22 mouse cellular contexts compared by ENCODE assay signal in genomic region chr11:119105071-119105609, GRCm38 (mm10). TPM values are rescaled to one million over a fixed set of nuclear protein-coding genes. Genes with fewer than 3 reads are reported as not detected.
DNase-seq lines count a peak whose midpoint lies in the region; ATAC-seq and TF ChIP-seq lines count a peak whose summit lies in the region.
"Had no signal": no experiment of that assay in that cellular context is flagged by ENCODE, and none has a peak within 500 bp of the region (broad histone marks: within the 10 kb centered on the region; RNA-seq: fewer than 3 reads in every experiment).

No protein-coding gene starts in this region.

- no peak overlapping the region for H3K9ac ChIP-seq in heart, embryonic 16.5 days (ENCODE audit: low read length)
- no peak overlapping the region for H3K9ac ChIP-seq in lung, postnatal 0 days (replicated peaks; ENCODE audit: low read depth)
- H3K9ac ChIP-seq: embryonic facial prominence, embryonic 15.5 days; hindbrain, embryonic 13.5 days; neural tube, embryonic 13.5 days had no signal

- TF ChIP-seq POLR2A in cerebellum, adult 2 months (IDR thresholded peaks at IDR 0.05; ENCODE audit: borderline replicate concordance, insufficient read depth, low read length) = no peak
- no peak for TF ChIP-seq POLR2A in small intestine, adult 2 months (IDR thresholded peaks at IDR 0.05; ENCODE audit: low read depth, low read length)

- no peak overlapping the region for H3K27ac ChIP-seq in cerebellum, adult 2 months (ENCODE audit: insufficient read depth, low read length)
- no peak overlapping the region for H3K27ac ChIP-seq in heart, embryonic 16.5 days (ENCODE audit: low read length)
- H3K27ac ChIP-seq in lung, postnatal 0 days (ENCODE audit: low read length) = no peak overlapping the region
- peak overlapping the region; percentile 71; the same call in 1 of the 2 replicates for H3K27ac ChIP-seq in small intestine, adult 2 months (ENCODE audit: insufficient read depth, low read depth, low read length)
- H3K27ac ChIP-seq: embryonic facial prominence, embryonic 15.5 days; gastrocnemius, adult 2 months; hindbrain, embryonic 13.5 days; left cerebral cortex, adult 2 months; midbrain, embryonic 13.5 days; neural tube, embryonic 13.5 days had no signal

- H3K36me3 ChIP-seq in heart, embryonic 16.5 days (ENCODE audit: control insufficient read depth, insufficient read depth) = no peaks in the 10 kb centered on the region
- no peaks in the 10 kb centered on the region for H3K36me3 ChIP-seq in lung, postnatal 0 days (ENCODE audit: insufficient read depth, low read length)
- H3K36me3 ChIP-seq in small intestine, adult 2 months (ENCODE audit: control insufficient read depth, insufficient read depth, low read length) = no peaks in the 10 kb centered on the region
- H3K36me3 ChIP-seq: embryonic facial prominence, embryonic 15.5 days; forebrain, embryonic 10.5 days; hindbrain, embryonic 13.5 days; midbrain, embryonic 13.5 days; neural tube, embryonic 13.5 days had no signal

- peak overlapping the region; percentile 45; the same call in 1 of the 2 replicates for H3K4me2 ChIP-seq in heart, embryonic 16.5 days (ENCODE audit: low read depth, low read length)
- H3K4me2 ChIP-seq in lung, postnatal 0 days (replicated peaks; ENCODE audit: low read depth, low read length) = no peak overlapping the region
- H3K4me2 ChIP-seq: embryonic facial prominence, embryonic 15.5 days; hindbrain, embryonic 13.5 days; midbrain, embryonic 13.5 days; neural tube, embryonic 13.5 days had no signal

- H3K4me3 ChIP-seq in cerebellum, adult 2 months (replicated peaks; ENCODE audit: insufficient read depth, low read depth, low read length) = no peak overlapping the region
- no peak overlapping the region for H3K4me3 ChIP-seq in heart, embryonic 16.5 days (ENCODE audit: low read length)
- no peak overlapping the region for H3K4me3 ChIP-seq in lung, postnatal 0 days (ENCODE audit: low read depth, low read length)
- no peak overlapping the region for H3K4me3 ChIP-seq in small intestine, adult 2 months (ENCODE audit: low read depth, low read length)
- H3K4me3 ChIP-seq: embryonic facial prominence, embryonic 15.5 days; forebrain, embryonic 10.5 days; gastrocnemius, adult 2 months; hindbrain, embryonic 13.5 days; left cerebral cortex, adult 2 months; midbrain, embryonic 13.5 days; neural tube, embryonic 13.5 days had no signal

- no peak for TF ChIP-seq EP300 in lung, postnatal 0 days (IDR thresholded peaks at IDR 0.05)

- no peaks in the 10 kb centered on the region for H3K9me3 ChIP-seq in heart, embryonic 16.5 days (replicated peaks; ENCODE audit: control insufficient read depth, low read length)
- no peaks in the 10 kb centered on the region for H3K9me3 ChIP-seq in lung, postnatal 0 days (ENCODE audit: low read length)
- H3K9me3 ChIP-seq: embryonic facial prominence, embryonic 15.5 days; forebrain, embryonic 10.5 days; hindbrain, embryonic 13.5 days; midbrain, embryonic 13.5 days; neural tube, embryonic 13.5 days had no signal

- DNase-seq in cerebellum, postnatal 14 days = peak; percentile 6 to 59
- DNase-seq in cerebellum, adult 2 months = no peak
- DNase-seq in heart, postnatal 14 days = no peak
- DNase-seq in lung, postnatal 0 days (ENCODE audit: low spot score) = peak; percentile 16
- no peak for DNase-seq in lung, postnatal 36 days
- no peak for DNase-seq in thymus, postnatal 0 days (ENCODE audit: low spot score)
- DNase-seq: embryo, embryonic 11 days; gastrocnemius, adult 2 months; kidney, adult 18-20 months; kidney, postnatal 10 days; left cerebral cortex, postnatal 4 days; liver; right cerebral cortex, adult 18-20 months; thymus, postnatal 36 days had no signal

- intact Hi-C loops in heart, postnatal 14 days (cut with DNase I) = no loop called here

- no peak for TF ChIP-seq CTCF in cerebellum, adult 2 months (IDR thresholded peaks at IDR 0.05; ENCODE audit: borderline replicate concordance, insufficient read depth, low read depth, low read length)
- TF ChIP-seq CTCF in lung, postnatal 0 days (IDR thresholded peaks at IDR 0.05) = no peak
- TF ChIP-seq CTCF in small intestine, adult 2 months (IDR thresholded peaks at IDR 0.05; ENCODE audit: extremely low read depth, insufficient read length, insufficient replicate concordance, low read depth, low read length) = no peak

- no peak for ATAC-seq in heart, embryonic 16.5 days (replicated peaks; ENCODE audit: extremely low read depth, insufficient read depth, low FRiP score)
- ATAC-seq in lung, postnatal 0 days = no peak

- no peaks in the 10 kb centered on the region for H3K4me1 ChIP-seq in cerebellum, adult 2 months (ENCODE audit: control insufficient read depth, insufficient read depth, low read length)
- H3K4me1 ChIP-seq in heart, embryonic 16.5 days (ENCODE audit: control insufficient read depth, insufficient read depth, low read length) = peaks cover 13% of the 10 kb centered on the region
- H3K4me1 ChIP-seq in lung, postnatal 0 days (ENCODE audit: insufficient read depth, low read depth, low read length) = peaks cover 10% of the 10 kb centered on the region; the same call in 1 of the 2 replicates
- H3K4me1 ChIP-seq in small intestine, adult 2 months (ENCODE audit: control insufficient read depth, insufficient read depth, insufficient read length, low read length) = peaks cover 19% of the 10 kb centered on the region

- WGBS in cerebellum, adult 2 months = 49% methylated on average over 7 of the region's 7 CpGs
- 59% methylated on average over 7 of the region's 7 CpGs for WGBS in heart, embryonic 16.5 days
- WGBS in lung, postnatal 0 days = 56% methylated on average over 7 of the region's 7 CpGs
- WGBS in small intestine, adult 2 months = 32% methylated on average over 7 of the region's 7 CpGs

- H3K27me3 ChIP-seq in cerebellum, adult 2 months (ENCODE audit: control insufficient read depth, insufficient read depth, low read length) = no peaks in the 10 kb centered on the region
- H3K27me3 ChIP-seq in heart, embryonic 16.5 days (ENCODE audit: control insufficient read depth, insufficient read depth, low read length) = no peaks in the 10 kb centered on the region
- no peaks in the 10 kb centered on the region for H3K27me3 ChIP-seq in lung, postnatal 0 days (replicated peaks; ENCODE audit: insufficient read depth, low read length)
- H3K27me3 ChIP-seq in small intestine, adult 2 months (ENCODE audit: control insufficient read depth, insufficient read depth, low read length) = no peaks in the 10 kb centered on the region
- H3K27me3 ChIP-seq: embryonic facial prominence, embryonic 15.5 days; neural tube, embryonic 13.5 days had no signal

RNA-seq across cellular contexts. Expression of gene Cbx4, which starts 19.1 kb away (rescaled TPM):
- polyA plus RNA-seq in cerebellum, adult 2 months (2012; rRNA removed) = 50.1 and 57.6 TPM in 2 replicates
- polyA plus RNA-seq in heart, embryonic 16.5 days (2015; fragmentation: Nextera tagmentation; extraction: Ambion mirVana) = 11.5 and 12.6 TPM in 2 replicates
- 10 to 100 TPM; 15.2 to 17.8 TPM for total RNA-seq in heart, postnatal 14 days (2021)
- 8.9 and 9.7 TPM in 2 replicates for polyA plus RNA-seq in lung, postnatal 0 days (2015; fragmentation: Nextera tagmentation; extraction: Ambion mirVana)
- 4.2 and 7.6 TPM in 2 replicates for polyA plus RNA-seq in small intestine, adult 2 months (2012; rRNA removed)
- polyA plus RNA-seq in thymus, postnatal 0 days (2015; fragmentation: Nextera tagmentation; extraction: Ambion mirVana) = 25.1 and 26.8 TPM in 2 replicates

Comparison
In these comparisons a context has a peak if more than half of its experiments do, and no peak if none do; other contexts are left out.
1. DNase-seq: peak in cerebellum, postnatal 14 days (2 of 2) and lung, postnatal 0 days (single experiment); none in cerebellum, adult 2 months (0 of 2), heart, postnatal 14 days (0 of 2), lung, postnatal 36 days (single experiment) and thymus, postnatal 0 days (single experiment).